Mouse (Mus musculus) C2C12 (cell line): ENCODE measurements around the gene 3110082I17Rik. TPM values are rescaled to one million over a fixed set of nuclear protein-coding genes. Genes with fewer than 3 reads are reported as not detected.

Source experiments
- H3K27me3 ChIP-seq: one replicate; pipeline ENCODE4 v1.6.1; 2011; ENCODE audit not compliant: control insufficient read depth, insufficient read depth, insufficient read length
- H3K36me3 ChIP-seq: one replicate; pipeline ENCODE4 v1.6.1; 2011; ENCODE audit not compliant: control insufficient read depth, insufficient read depth
- H3K4me3 ChIP-seq: one replicate; pipeline ENCODE4 v1.5.1; 2011; ENCODE audit warnings: mild to moderate bottlenecking, control low read depth; ENCODE audit not compliant: poor library complexity, insufficient read depth, severe bottlenecking
- H3K79me2 ChIP-seq: one replicate; pipeline ENCODE4 v1.6.1; 2011; ENCODE audit not compliant: control insufficient read depth, insufficient read depth
- H3K79me3 ChIP-seq: one replicate; pipeline ENCODE4 v1.6.1; 2011; ENCODE audit warnings: low read depth, control low read depth
- H3ac ChIP-seq: one replicate; pipeline ENCODE3; 2011; ENCODE audit warnings: low read depth; ENCODE audit not compliant: control insufficient read depth, insufficient read length
- CEBPB ChIP-seq: IDR thresholded peaks from one replicate; pipeline ENCODE4 v1.6.1; 2011; ENCODE audit warnings: low read depth, mild to moderate bottlenecking, control low read depth, moderate library complexity
- CTCF ChIP-seq: IDR thresholded peaks from one replicate; pipeline ENCODE4 v1.5.1; 2011; ENCODE audit not compliant: control insufficient read depth, insufficient read depth, insufficient read length
- FOSL1 ChIP-seq: IDR thresholded peaks from one replicate; pipeline ENCODE4 v1.8.0; 2011; ENCODE audit warnings: mild to moderate bottlenecking, low read length; ENCODE audit not compliant: poor library complexity, insufficient read depth, severe bottlenecking
- MAX ChIP-seq: IDR thresholded peaks from one replicate; pipeline ENCODE4 v1.6.1; 2011; ENCODE audit warnings: mild to moderate bottlenecking, control low read depth
- MYOD1 ChIP-seq: IDR thresholded peaks from one replicate; pipeline ENCODE4 v1.6.1; 2011; ENCODE audit warnings: low read depth; ENCODE audit not compliant: control insufficient read depth, insufficient read length
- MYOG ChIP-seq: IDR thresholded peaks from one replicate; pipeline ENCODE4 v1.6.1; 2011; ENCODE audit not compliant: control insufficient read depth, insufficient read length; ENCODE audit errors: extremely low read depth
- USF1 ChIP-seq: IDR thresholded peaks from one replicate; pipeline ENCODE4 v1.6.1; 2011; ENCODE audit warnings: low read depth, mild to moderate bottlenecking, control low read depth, moderate library complexity
- long read RNA-seq, 2 experiments: library from polyadenylated mRNA; unstranded; transcript quantifications; one replicate each; pipeline ENCODE4 v2.0.0; 2019 to 2020
- polyA plus RNA-seq: library from polyadenylated mRNA; unstranded; fragments of >200 nt; fragmentation: generic; extraction: Trizol; gene quantifications from one replicate; pipeline ENCODE4 v1.2.1, GENCODE M21; 2012; ENCODE audit warnings: missing spikeins

The 3110082I17Rik gene
- polyA plus RNA-seq = 31.4 TPM
- long read RNA-seq, experiment 1, transcript 3110082I17Rik-201 (5 exons, 1,429 nt) = major isoform, 22 of 27 reads
- long read RNA-seq, experiment 1, partial matches to known transcripts = 2 of 27 reads
- long read RNA-seq, experiment 1, other reads (novel, unspliced or antisense) = 2 of 27 reads
- long read RNA-seq, experiment 2, transcript 3110082I17Rik-201 (5 exons, 1,429 nt) = major isoform, 80 of 87 reads
- long read RNA-seq, experiment 2, partial matches to known transcripts = 0 of 87 reads
- long read RNA-seq, experiment 2, other reads (novel, unspliced or antisense) = 6 of 87 reads

DNA sequence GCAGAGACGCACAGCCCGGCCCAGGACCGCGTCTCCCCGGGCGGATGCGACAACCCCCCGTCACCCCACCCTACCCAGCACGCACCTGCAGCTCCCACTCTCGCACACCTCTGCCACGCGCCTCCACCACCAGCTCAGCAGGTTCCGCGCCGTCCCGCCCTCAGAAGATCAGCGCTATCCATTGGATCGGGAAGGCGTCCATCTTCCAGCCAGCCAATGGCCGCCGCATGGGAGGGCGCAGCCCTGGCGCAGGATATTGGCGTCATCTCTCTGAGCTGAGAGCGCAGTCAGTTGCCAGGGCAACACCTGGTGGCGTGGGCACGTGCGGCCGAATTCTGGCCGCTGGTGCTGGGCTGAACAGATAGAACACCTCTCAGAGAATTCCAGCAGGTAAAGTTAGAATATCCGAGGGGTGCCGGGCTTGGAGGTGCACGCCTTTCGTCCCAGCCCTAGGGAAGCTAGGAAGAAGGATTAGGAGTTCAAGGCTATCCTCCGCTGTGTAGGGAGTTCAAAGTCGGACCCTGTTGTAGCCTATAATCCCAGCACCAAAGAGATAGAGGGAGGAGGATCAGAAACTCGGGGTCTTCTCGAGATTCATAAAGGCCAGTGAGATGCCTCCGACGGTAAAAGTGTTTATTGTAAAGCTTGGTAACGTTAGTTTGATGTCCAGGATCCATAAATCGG, at the start of gene 3110082I17Rik:
3110082I17Rik (minus strand) TSS at position 144 of the 684 bp plus-strand sequence.
- H3K4me3 ChIP-seq = peak within 1 kb of the TSS; percentile 50
- H3K36me3 ChIP-seq = no peaks in the 10 kb centered on the region
- H3K79me3 ChIP-seq = peaks cover 2% of the 10 kb centered on the region
- H3K27me3 ChIP-seq = no peaks in the 10 kb centered on the region
- H3ac ChIP-seq = peak within 1 kb of the TSS; percentile 60
- peaks cover 13% of the 10 kb centered on the region for H3K79me2 ChIP-seq
- TF ChIP-seq USF1 (peak; percentile 91), MAX (peak; percentile 91), MYOG (no peak), MYOD1 (no peak), FOSL1 (no peak), CTCF (no peak), CEBPB (no peak)

DNA sequence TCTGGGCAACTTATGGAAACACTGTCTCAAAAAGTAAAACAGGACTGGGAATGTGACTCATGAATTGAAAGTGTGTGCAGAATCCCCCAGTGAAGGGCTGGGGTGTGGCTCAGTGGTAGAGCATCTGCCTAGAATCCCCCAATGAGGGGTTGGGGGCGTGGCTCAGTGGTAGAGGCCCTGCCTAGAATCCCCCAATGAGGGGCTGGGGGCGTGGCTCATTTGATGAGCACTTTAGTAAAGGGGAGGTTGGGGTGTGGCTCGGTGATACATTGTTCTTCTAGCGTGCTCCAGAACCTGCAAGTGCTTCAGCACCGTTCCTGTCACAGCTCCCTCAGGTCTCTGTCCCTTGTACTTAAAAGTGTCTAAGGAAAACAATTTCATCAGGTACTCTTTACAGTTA, 45.9 kb upstream of the 3110082I17Rik start:
- Histone ChIP-seq H3ac (no peak overlapping the region), H3K79me2 (no peaks in the 10 kb centered on the region), H3K79me3 (no peaks in the 10 kb centered on the region), H3K4me3 (no peak overlapping the region), H3K27me3 (peaks cover 38% of the 10 kb centered on the region), H3K36me3 (no peaks in the 10 kb centered on the region)
- TF ChIP-seq MYOD1 = no peak
- no peak for TF ChIP-seq CEBPB
- TF ChIP-seq MAX = no peak
- TF ChIP-seq USF1 = no peak
- TF ChIP-seq FOSL1 = no peak
- TF ChIP-seq CTCF = no peak

DNA sequence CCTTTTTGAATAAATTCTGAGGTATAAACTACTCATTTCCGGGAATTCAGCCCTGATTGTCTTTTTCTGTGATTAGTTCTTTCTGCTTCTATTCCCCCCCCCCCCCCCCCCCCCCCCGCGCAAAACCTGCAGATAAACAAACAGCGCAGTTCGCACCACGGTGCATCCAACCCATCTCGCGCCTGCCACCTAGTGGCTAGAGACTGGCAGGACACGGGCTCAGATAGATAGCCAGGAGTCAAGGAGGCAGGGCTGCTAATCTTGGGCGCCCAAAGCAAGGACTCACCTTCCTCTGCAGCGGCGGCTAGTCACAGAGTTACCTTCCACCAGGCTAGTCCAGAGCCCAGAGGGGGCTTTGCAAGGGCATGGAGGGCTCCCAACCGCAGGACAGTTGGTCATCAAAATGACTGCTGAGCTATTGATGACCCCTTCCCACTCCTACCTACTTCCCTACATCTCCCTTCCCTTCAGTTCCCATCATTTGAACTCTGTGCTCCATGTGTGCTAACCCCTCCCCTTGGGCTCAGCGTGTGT, 44.8 kb upstream of the 3110082I17Rik start:
- Histone ChIP-seq H3K36me3 (no peaks in the 10 kb centered on the region), H3ac (no peak overlapping the region), H3K27me3 (peaks cover 36% of the 10 kb centered on the region), H3K4me3 (no peak overlapping the region), H3K79me3 (no peaks in the 10 kb centered on the region), H3K79me2 (no peaks in the 10 kb centered on the region)
- TF ChIP-seq USF1 (no peak), CTCF (peak; percentile 89)

DNA sequence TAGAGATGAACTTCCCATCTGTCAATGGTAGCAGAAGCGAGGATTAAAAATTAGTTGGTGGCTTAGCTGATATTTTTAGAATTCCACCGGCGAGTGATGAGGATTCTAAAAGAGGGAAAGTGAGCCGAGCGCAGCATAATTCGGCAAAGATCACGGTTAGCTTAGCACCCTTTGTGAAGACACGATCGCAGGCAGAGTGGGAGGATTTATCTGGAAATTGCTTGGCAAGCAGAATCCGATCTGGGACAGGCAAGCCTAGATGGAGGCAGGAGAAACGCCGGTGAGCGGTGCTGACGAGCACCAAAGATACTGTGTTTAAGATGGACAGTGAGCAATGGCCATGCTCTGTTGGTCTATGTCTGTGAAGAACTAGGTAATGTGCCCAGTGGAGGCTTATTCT, 42.0 kb upstream of the 3110082I17Rik start:
- Histone ChIP-seq H3K36me3 (no peaks in the 10 kb centered on the region), H3K79me2 (no peaks in the 10 kb centered on the region), H3K27me3 (peaks cover 40% of the 10 kb centered on the region), H3ac (no peak overlapping the region), H3K4me3 (no peak overlapping the region), H3K79me3 (no peaks in the 10 kb centered on the region)
- TF ChIP-seq MAX (no peak), MYOD1 (no peak), FOSL1 (no peak), MYOG (no peak), CEBPB (no peak), USF1 (no peak), CTCF (no peak)

DNA sequence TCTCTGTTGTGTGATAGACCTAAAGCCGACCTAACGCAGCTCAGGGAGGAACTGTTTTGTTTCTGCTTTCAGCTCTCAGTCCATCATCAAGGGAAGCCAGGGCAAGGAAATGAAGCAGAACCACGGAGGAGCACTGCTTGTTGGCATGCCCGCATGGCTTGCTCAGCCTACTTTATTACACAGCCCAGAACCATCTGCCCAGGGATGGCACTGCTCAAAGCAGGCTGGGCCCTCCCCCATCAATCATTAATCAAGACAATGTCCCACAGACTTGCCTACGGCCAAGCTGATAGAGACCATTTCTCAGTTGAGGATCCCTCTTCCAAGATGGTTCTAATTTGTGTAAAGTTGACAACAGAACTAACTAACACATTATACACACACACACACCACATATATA, 38.5 kb upstream of the 3110082I17Rik start:
- peaks cover 35% of the 10 kb centered on the region for H3K27me3 ChIP-seq
- no peaks in the 10 kb centered on the region for H3K79me2 ChIP-seq
- H3K36me3 ChIP-seq = no peaks in the 10 kb centered on the region
- H3K4me3 ChIP-seq = no peak overlapping the region
- no peaks in the 10 kb centered on the region for H3K79me3 ChIP-seq
- H3ac ChIP-seq = no peak overlapping the region
- no peak for TF ChIP-seq MYOG
- no peak for TF ChIP-seq USF1
- no peak for TF ChIP-seq CEBPB
- no peak for TF ChIP-seq CTCF
- no peak for TF ChIP-seq FOSL1
- TF ChIP-seq MAX = no peak
- TF ChIP-seq MYOD1 = no peak

DNA sequence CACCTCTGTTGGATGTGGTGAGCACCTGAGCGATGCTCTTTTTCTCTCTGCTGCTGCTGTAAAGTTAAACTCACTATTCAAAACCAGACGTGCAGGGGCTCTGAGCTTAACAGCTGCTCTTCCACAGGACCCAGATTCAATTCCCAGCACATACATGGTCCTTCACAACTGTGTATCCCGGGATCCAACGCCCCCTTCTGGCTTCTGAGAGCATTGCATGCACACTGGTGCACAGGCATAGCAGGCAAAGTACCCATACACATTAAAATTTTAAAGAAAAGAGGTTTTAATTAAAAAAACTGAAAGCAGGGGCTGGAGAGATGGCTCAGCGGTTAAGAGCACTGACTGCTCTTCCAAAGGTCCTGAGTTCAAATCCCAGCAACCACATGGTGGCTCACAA, 36.6 kb upstream of the 3110082I17Rik start:
- peaks cover 23% of the 10 kb centered on the region for H3K27me3 ChIP-seq
- no peaks in the 10 kb centered on the region for H3K79me3 ChIP-seq
- H3K4me3 ChIP-seq = no peak overlapping the region
- no peaks in the 10 kb centered on the region for H3K36me3 ChIP-seq
- no peak overlapping the region for H3ac ChIP-seq
- TF ChIP-seq CTCF (no peak), MYOD1 (no peak), CEBPB (no peak), MAX (no peak), FOSL1 (no peak), USF1 (no peak), MYOG (no peak)
- H3K79me2 ChIP-seq = no peaks in the 10 kb centered on the region
